Mouse (Mus musculus) hematopoietic stem cell, adult 5-6 weeks (primary cell): Measurements from ENCODE around the gene Fgd2. TPM values are rescaled to one million over a fixed set of nuclear protein-coding genes. Genes with fewer than 3 reads are reported as not detected.
"Not testable (repeated sequence)": the region's sequence is repeated elsewhere in the genome, so short reads cannot be mapped to it uniquely, and the experiment has no call there.

Experiments
- ATAC-seq, 2 experiments: fragments of 125-278 bp in 1 of 2; replicated peaks in 1 of 2; 2 replicates each; pipeline ENCODE4 v1.8.0; 2016 to 2017; ENCODE audit warnings: inconsistent platforms in 2 of 2, mild to moderate bottlenecking in 2 of 2, moderate number of reproducible peaks in 2 of 2, low read depth in 1 of 2, moderate TSS enrichment in 1 of 2; ENCODE audit not compliant: low FRiP score in 2 of 2, poor library complexity in 2 of 2, severe bottlenecking in 2 of 2, insufficient read depth in 1 of 2, low TSS enrichment in 1 of 2
- total RNA-seq: library from RNA; stranded (forward); fragments of 172-1452, 232-1000 nt; gene quantifications from 2 replicates; pipeline ENCODE4 v1.2.3, GENCODE M21; 2017

The Fgd2 gene
- total RNA-seq, 1 experiment from 2014 or later: 36.9 TPM

- no peak for ATAC-seq
These were observed 25.0 kb downstream of the Fgd2 start for GRCm38 (mm10) chr17:29385746-29386145.

DNA sequence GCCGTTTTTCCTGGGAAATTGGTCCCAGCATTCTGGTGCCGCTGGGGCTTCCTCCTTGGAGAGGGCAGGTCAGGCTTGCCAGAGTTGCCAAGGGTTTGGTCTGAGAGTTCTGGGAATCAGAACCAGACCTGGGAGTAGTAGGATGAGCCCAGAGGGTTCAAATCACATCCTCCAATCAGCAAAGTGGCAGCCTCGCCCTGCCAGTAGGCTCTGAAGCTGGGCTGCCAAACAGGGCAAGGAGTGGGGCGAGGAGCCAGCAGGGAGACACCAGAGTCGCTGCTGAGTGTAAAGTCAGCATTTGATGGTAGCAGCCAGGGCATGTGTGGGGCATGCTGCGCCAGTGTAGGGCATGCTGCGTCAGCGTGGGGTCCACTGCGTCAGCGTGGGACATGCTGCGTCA is 28.3 kb downstream of the Fgd2 start:
- ATAC-seq: no peak

GRCm38 (mm10) chr17:29391280-29391679 is 30.6 kb downstream of the Fgd2 start:
- ATAC-seq: no peak

- 0 out of 4 replicates have a peak, but pooled peaks of 1 of the 2 experiments have one; percentile 8 for ATAC-seq
These were observed 32.8 kb downstream of the Fgd2 start for GRCm38 (mm10) chr17:29393335-29394089.

- ATAC-seq: peak; percentile 34 to 43
These were observed 33.5 kb downstream of the Fgd2 start for GRCm38 (mm10) chr17:29394106-29394760.

GRCm38 (mm10) chr17:29394761-29395160 is 34.0 kb downstream of the Fgd2 start:
- ATAC-seq: not testable (repeated sequence)

GRCm38 (mm10) chr17:29395381-29395780 is 34.7 kb downstream of the Fgd2 start:
- ATAC-seq: peak; percentile 57 to 63

DNA sequence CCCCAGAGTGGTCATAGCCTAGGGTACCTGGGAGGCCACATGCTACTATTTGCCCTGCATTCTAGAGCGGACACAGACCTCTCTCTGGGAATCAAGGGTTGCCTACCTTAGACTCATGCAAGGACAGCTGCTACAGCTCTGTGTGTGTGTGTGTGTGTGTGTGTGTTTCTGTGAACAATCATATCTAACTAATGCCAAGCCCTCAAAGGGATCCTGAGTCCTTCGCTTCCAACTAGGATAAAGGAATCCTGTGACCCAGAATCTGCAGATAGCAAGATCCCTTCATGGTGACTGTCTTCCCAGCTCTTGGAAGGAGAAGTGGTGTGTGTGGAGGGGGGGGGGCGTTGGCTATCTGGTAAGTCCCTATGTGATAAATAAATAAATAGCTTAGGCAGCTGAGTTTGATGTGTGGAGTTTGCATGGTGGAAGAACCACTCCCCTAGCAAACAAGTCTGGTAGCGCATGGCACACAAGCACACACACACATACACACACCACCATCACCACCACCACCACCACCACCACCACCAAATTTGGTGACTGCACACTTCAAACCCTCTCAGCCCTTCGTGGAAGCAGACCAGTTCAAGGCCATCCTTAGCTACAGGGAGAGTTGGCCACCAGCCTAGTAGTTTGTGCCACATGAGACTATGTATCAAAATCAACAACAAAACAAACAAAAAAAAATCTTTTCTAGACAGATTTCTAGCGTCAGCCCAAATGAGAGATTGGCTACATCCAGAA is 35.5 kb downstream of the Fgd2 start:
- no peak for ATAC-seq

GRCm38 (mm10) chr17:29396821-29397242 is 36.1 kb downstream of the Fgd2 start:
- peak; percentile 36 to 47 for ATAC-seq

GRCm38 (mm10) chr17:29397480-29398433 is 37.0 kb downstream of the Fgd2 start:
- ATAC-seq: peak; percentile 9 to 22; a peak in 1 of 4 replicates

- ATAC-seq: no peak
These were observed 37.8 kb downstream of the Fgd2 start for GRCm38 (mm10) chr17:29398434-29399026.

DNA sequence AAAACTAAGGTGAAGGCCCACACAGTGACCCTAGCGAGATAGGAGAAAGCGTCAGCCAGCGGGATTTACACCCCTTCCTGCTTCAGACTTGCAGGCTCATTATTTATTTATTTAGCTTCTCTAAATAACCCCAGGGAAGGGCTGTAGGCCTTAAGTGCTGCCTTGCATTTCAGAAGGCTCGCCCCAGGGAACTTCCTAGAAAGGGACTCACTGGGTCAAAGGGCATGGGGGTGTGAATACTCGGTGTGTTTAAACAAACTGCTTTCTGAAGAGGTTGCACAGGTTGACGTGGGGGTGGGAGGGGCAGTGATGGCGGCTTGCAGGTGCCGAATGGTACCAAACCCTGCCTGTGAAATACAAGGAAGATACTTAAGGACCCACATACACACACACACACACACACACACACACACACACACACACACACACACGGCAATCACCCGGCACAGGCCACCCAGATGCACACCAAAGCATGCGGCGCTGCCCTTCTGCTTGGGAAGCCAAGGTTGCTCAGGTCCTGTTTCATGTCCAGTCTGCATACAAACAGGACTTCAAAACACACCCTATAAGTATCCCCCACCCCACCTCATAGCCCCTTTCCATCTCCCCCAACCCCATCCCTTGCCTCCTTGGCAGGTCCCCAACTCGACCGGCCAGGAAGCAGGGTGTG is 38.7 kb downstream of the Fgd2 start:
- no peak for ATAC-seq

- ATAC-seq: no peak
These were observed 39.3 kb downstream of the Fgd2 start for GRCm38 (mm10) chr17:29400044-29400443.

DNA sequence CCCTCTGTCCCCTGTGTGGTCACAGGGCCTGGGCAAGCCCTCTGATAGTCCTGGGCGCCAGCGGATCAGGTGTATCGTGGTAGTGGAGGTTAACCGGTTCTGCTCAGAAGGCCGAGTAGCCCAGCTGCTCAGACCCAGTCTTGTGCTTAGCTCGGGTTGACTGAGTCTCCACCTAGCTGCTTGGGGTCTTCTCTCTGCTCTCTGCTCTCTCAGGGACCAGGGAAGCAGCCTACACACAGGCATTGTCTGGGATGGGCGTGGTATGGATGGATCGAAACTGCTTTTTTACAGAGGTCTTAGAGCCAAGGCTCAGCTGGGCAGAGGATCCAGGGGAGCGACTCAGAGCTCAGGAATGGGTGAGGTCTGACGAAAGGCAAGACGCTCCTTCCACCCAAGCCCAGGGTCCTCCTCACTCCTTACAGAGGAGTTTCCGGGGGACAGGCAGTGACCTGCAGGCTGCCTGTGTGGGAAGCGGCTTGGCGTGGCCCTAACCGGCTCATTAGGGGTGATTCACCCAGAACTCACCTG is 41.1 kb downstream of the Fgd2 start:
- no peak for ATAC-seq

DNA sequence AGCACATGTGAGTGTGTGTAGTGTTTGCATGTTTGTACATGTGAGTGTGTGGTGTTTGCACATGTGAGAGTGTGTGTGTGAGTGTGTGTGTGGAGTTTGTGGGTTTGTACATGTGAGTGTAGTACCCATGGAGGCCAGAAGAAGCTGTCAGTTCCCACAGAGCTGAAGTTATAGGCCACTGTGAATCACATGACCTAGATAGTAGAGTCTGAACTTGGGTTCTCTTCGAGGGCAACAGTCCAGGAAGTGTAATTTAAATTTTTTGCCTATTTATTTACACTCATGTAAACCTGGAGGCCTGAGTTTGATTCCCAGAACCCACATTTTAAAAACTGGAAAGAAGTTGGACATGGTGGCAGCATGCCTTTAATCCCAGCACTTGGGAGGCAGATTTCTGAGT is 42.5 kb downstream of the Fgd2 start:
- ATAC-seq: no peak

DNA sequence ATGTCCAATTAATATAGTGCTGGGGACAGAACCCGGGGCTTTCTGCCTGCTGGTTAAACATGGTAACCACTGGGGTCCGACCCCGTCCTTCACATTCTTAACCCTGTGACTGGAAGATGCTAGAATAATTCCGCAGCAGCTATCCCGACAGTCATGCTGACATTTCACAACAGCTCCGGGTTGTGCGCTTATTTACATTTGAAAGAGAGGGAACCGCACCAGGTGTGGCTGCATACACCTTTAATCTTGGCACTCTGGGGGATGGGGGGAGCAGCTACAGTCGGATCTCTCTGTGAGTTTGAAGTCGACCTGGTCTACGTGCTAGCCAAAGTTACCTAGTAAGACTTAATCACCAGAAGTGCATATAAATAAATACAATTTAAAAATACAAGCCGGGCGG is 44.8 kb downstream of the Fgd2 start:
- no peak for ATAC-seq
